Mouse (Mus musculus) bone marrow, adult 2 months (tissue): ENCODE data around the gene Cyfip2. TPM values are rescaled to one million over a fixed set of nuclear protein-coding genes. Genes with fewer than 3 reads are reported as not detected.
"Not testable (repeated sequence)": the region's sequence is repeated elsewhere in the genome, so short reads cannot be mapped to it uniquely, and the experiment has no call there.

Source experiments
- H3K27ac ChIP-seq: fragments of 200-500 bp; 2 replicates; pipeline ENCODE4 v1.5.1; 2012; ENCODE audit warnings: low read depth, mild to moderate bottlenecking, control low read depth, inconsistent platforms, low read length; ENCODE audit not compliant: control insufficient read depth, poor library complexity, insufficient read depth
- H3K4me1 ChIP-seq: fragments of 200-500 bp; 2 replicates; pipeline ENCODE4 v1.6.1; 2011; ENCODE audit warnings: low read length; ENCODE audit not compliant: control insufficient read depth, insufficient read depth
- H3K4me3 ChIP-seq: fragments of 200-500 bp; replicated peaks from 2 replicates; pipeline ENCODE3; 2011; ENCODE audit warnings: mild to moderate bottlenecking, low read depth, low read length, control low read depth; ENCODE audit not compliant: control insufficient read depth
- CTCF ChIP-seq: fragments of 200-500 bp; IDR thresholded peaks from 2 replicates; pipeline ENCODE4 v1.5.1; 2011; ENCODE audit warnings: low read length, control low read depth; ENCODE audit not compliant: control insufficient read depth, insufficient read depth
- POLR2A ChIP-seq: fragments of 200-500 bp; IDR thresholded peaks from 2 replicates; pipeline ENCODE4 v1.6.1; 2011; ENCODE audit warnings: low read depth, mild to moderate bottlenecking, control low read depth, low read length, borderline replicate concordance; ENCODE audit not compliant: control insufficient read depth
- WGBS: fragments of 180-500 bp; shearing (Covaris S2); methylation state at CpG from one replicate; pipeline ENCODE4 v1.1.7; 2018; 5-methylcytosine and 5-hydroxymethylcytosine counted together
- polyA plus RNA-seq: library from polyadenylated mRNA; stranded (reverse); fragments of >200 nt; gene quantifications from 2 replicates; pipeline ENCODE4 v1.2.4, GENCODE M21; 2011; ENCODE audit warnings: low replicate concordance; ENCODE audit not compliant: missing spikeins, insufficient read depth, insufficient read length

Cyfip2 gene
- polyA plus RNA-seq, 1 experiment, result 32.6 TPM

DNA sequence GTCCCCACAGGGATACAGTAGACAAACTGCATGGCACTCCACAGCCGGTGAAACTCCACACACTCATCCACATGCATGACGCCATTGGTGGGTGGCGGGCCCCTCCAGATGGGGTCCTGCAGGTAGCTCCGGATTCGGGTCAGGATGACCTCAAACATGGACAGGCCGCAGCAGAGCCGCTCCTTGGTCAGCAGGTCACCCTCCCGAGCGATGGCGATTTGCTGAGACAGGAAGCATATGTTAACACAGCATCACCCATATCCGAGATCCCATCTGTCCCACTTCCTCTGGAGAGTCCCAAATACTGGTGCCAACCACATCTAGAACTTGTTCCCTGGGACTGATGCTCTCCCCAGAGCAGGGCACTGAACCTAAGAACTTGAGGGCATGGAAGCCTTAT, 112.0 kb downstream of the Cyfip2 start:
- TF ChIP-seq CTCF (no peak), POLR2A (no peak)
- 85% methylated on average over 11 of the region's 11 CpGs for WGBS
- Histone ChIP-seq H3K4me1 (no peaks in the 10 kb centered on the region), H3K4me3 (no peak overlapping the region), H3K27ac (no peak overlapping the region)

DNA sequence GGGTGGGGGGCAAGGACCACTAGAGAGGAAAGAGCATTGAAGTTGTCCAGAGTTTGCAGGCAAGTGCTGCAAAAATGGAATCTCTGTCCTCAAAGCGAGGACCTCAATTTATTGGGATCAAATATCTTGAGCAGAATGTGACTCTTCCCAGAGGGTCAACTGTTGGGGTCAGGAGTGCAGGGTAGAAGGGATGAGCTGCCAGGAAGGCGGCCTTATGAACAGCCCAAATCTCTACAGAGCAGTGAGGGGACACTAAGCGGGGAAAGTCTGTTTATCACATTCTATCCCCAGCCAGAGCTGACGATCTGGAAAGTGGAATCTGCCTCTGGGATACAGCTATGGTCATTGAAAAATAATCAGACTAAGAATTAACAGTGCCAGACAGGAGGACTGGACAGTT, 118.5 kb downstream of the Cyfip2 start:
- H3K4me1 ChIP-seq, result no peaks in the 10 kb centered on the region
- no peak overlapping the region for H3K27ac ChIP-seq
- no peak overlapping the region for H3K4me3 ChIP-seq
- no peak for TF ChIP-seq CTCF
- no peak for TF ChIP-seq POLR2A
- WGBS, result 85% methylated on average over 4 of the region's 4 CpGs

DNA sequence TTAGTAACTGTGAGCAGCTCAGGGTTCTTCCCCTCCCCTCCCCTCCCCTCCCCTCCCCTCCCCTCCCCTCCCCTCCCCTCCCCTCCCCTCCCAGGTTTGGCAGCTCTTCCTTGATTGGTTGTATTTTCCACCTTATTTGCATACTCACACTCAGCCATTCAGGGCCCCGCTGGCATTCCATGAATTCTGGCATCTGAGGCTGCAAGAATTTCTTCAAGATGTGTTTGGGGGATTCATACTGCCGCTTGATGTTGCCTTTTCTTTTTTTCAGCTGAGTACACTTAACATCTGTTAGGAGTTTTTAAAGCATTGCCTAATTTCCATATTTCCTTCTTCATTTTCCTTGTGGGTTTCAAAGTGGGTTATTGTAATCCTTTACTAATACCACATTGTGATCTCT, 124.4 kb downstream of the Cyfip2 start:
- Histone ChIP-seq H3K4me3 (no peak overlapping the region), H3K27ac (no peak overlapping the region), H3K4me1 (no peaks in the 10 kb centered on the region)
- 54% methylated on average over 2 of the region's 2 CpGs for WGBS
- TF ChIP-seq POLR2A, result no peak
- TF ChIP-seq CTCF, result no peak

DNA sequence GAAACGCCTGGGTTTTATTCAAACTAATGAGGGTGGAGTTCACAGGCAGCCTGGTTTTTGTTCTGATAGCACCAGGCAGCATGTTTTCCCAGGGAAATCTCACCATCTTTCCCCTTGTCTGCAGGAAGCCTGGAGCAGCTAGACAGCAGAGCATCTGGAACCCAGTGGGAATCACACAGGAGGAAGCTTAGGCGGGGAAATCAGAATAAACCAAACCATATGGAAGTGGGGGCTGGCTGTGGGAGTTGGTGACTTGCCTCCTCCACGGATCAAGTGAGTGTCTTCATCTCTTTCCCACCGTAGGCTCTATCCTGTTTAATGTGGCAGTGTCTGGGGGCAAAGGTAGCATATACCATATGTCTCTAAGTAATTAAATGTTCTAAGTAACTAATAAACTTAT, 127.2 kb downstream of the Cyfip2 start:
- TF ChIP-seq CTCF, result no peak
- TF ChIP-seq POLR2A, result no peak
- whole genome bisulfite sequencing, result 41% methylated on average over 4 of the region's 4 CpGs

DNA sequence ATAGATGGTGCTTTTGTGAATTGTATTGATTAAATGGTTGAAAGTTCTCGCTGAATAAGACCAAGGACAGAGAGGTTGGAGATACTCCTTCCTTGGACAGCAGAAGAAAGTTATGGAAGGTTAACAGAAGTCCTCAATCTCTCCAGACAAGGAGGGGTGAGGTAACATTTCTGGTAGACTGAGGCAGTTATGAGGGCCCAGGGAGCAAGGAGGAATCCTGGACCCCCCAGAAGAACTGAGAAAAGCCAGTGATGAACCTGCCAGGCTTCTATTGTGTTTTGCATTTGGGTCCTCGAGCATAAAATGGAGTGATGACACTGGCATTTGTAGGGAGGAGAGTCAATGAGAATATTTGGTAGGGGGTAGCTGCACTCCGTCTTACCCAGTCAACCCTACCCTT, 127.7 kb downstream of the Cyfip2 start:
- TF ChIP-seq POLR2A, result no peak
- no peak for TF ChIP-seq CTCF
- Histone ChIP-seq H3K4me1 (no peaks in the 10 kb centered on the region), H3K27ac (no peak overlapping the region), H3K4me3 (no peak overlapping the region)
- WGBS, result 80% methylated on average over 3 of the region's 3 CpGs

More for the DNA sequence above, 127.2 kb downstream of the Cyfip2 start:
- Histone ChIP-seq H3K4me1 (no peaks in the 10 kb centered on the region), H3K4me3 (no peak overlapping the region), H3K27ac (no peak overlapping the region)

DNA sequence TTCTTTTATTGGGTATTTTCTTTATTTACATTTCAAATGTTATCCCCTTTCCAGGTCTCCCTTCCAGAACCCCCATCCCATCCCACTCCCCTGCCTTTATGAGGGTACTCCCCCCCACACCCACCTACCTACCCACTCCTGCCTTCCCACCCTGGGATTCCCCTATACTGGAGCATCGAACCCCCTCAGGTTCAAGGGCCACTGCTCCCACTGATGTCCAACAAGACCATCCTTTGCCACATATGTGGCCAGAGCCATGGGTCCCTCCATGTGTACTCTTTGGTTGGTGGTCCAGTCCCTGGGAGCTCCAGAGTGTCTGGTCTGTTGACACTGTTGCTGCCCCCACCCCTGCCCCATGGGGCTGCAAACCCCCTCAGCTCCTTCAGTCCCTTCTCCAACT, 130.6 kb downstream of the Cyfip2 start:
- H3K4me3 ChIP-seq, H3K27ac ChIP-seq, H3K4me1 ChIP-seq: not testable (repeated sequence)
- 66% methylated on average over 1 of the region's 1 CpGs for WGBS

DNA sequence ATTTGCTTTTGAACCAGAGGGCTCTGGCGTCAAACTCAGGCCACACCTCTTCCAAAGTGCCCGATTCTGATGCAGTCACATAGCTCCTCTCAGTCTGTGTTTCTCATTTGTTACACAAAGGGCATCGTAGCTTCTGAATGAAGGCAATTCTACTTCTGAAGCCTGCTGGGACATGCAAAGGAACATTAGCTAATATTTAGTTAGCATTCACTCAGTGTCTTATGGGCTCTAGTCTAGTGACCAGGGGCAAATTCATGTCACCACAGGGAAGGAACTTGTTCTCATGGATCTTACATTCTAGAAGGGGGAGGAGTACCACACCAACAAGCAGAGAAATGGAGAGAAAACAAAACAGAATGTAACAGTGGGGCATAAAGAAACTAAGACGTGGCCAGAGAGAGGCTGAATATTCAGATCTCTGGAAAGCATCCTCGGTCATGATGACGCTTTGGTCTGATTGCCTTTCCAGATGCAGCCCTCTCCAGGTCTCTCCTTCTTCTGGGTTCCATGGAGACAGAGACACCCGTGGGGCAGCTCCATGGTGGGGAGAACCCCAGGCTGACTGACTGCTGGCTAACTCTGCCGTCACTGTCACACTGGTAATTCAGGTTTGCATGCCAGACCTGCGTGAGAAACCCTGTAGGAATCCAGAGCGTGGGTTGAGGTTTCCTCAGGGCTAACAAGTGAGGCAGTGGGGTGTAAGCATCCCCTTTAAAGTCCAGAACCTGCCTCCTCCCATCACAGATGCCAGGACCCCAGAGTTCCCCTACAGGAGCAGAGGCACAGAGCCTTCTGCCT, 135.2 kb downstream of the Cyfip2 start:
- Histone ChIP-seq H3K27ac (no peak overlapping the region), H3K4me1 (no peaks in the 10 kb centered on the region), H3K4me3 (no peak overlapping the region)
- TF ChIP-seq POLR2A (no peak), CTCF (no peak)
- WGBS, result 75% methylated on average over 10 of the region's 10 CpGs

DNA sequence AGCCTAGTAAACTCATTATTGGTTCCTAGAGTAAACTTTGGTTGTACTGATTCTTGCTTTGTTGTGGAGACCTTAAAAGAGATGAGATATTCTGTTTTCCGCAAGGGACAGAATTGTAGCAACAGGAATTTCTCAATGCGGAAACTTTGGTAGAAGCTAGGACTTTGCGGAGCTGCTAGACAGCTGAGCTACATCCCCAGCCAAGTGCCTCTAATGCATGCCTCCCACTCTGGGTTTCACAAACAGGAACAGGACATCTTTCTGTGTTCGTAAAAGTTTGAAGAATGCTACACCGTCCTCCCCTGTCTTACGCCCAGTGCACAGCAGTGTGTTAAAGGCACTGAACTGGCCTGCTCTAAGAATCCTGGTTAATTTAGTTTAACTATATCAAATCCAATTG, 136.5 kb downstream of the Cyfip2 start:
- TF ChIP-seq CTCF (no peak), POLR2A (no peak)
- 90% methylated on average over 6 of the region's 6 CpGs for WGBS

DNA sequence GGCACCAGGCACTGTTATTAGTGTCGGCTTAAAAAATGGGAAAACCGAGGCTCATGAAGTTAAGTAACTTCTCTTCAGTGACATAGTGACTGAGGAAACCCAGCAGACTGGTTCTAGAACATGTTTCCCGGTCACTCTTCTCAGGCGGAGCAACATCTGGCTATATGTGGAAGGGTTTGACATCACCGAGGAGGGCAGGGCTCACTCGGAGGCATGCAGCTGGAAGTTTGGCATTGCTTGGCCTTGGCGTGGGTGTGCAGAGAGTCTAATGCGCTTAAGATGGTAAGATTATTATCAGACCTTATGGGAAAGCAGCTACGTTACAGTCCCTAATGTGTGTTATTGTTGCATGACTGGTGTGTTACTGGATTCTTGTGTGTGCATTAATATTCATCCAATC, 140.5 kb downstream of the Cyfip2 start:
- Histone ChIP-seq H3K4me3 (no peak overlapping the region), H3K27ac (no peak overlapping the region), H3K4me1 (no peaks in the 10 kb centered on the region)
- TF ChIP-seq POLR2A (no peak), CTCF (no peak)
- 83% methylated on average over 9 of the region's 9 CpGs for WGBS

More for the DNA sequence above, 136.5 kb downstream of the Cyfip2 start:
- Histone ChIP-seq H3K4me1 (no peaks in the 10 kb centered on the region), H3K4me3 (no peak overlapping the region), H3K27ac (no peak overlapping the region)
